Mouse (Mus musculus) heart, postnatal 10 days (tissue): Measurements from ENCODE around the gene Olfr933. TPM values are rescaled to one million over a fixed set of nuclear protein-coding genes. Genes with fewer than 3 reads are reported as not detected.

Experiments
- DNase-seq, 2 experiments: peaks; one replicate each; pipeline ENCODE4 v3.0.0; 2021
- intact Hi-C: fragments of 180-260 bp; cut with DNase I; formaldehyde crosslinking; loops from one replicate; pipeline ENCODE4 v1.15.1; 2025
- total RNA-seq, 2 experiments: library from RNA; stranded (reverse); gene quantifications; 2 replicates each; pipeline ENCODE4 v1.2.3; 2021

Gene Olfr933
- not detected for total RNA-seq

- intact Hi-C loops, result no loop called here
- no peak for DNase-seq
These were observed at the start of gene Olfr933 for GRCm38 (mm10) chr9:38972013-38972412. Gene Olfr933 (plus strand): TSS chr9:38972313.

DNA sequence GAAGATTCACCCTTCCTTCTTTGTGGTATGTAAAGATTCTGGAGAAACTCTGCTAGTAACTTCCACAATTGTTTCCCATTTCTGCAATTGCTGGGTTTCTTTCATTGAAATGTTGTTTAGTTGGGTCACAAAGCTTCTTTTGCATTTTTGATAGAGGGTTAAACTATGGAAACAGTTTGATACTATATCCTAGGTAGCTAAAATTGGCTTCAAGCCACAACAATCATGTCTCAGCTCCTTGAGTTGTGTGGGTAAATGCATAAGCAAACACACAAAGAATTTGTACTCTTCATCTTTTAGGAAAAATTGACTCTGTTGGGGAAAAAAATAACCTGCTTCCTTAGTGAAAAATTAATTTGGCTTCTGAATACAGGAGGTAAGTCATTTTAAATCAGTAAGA, 42.6 kb upstream of the Olfr933 start, which contains the start of gene Olfr930:
Gene Olfr930, plus strand, starts transcription at position 301 of the 400 bp plus-strand sequence.
- intact Hi-C loops, result no loop called here
- DNase-seq, result no peak

DNA sequence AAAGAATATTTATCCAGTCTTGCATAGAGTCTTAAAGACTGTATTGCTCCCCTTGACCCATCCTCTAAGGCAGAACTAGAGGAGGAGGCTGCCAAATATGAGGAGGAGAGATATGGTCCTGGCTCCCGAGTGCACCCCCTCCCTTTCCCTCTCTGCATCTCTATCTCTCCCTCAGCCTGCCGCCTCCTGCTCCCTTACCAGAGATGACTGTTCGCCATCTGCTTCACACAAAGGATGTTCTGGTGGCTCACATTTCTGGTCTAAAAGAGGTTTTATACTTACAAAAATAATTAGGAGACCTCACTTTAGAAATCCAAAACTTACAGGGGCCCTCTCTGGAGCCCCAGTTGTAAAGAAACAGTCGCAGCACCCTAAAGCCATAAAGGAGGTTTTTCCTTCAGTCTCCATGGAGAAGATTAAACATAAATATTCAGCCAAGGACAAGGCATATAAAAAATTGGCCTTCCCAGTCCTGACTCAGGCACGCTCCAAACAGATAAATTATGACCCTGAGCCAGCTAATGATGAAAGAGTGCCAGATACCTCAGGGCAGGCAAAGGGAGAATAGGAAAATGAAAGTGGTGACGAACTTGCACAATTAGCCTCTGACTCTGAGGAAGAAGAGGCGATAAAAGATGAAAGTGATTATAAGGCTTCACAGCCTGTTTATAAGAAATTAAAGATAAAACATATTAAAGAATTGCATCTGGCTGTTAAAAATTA, 18.6 kb upstream of the Olfr933 start:
- peak; percentile 7 to 13 for DNase-seq
- intact Hi-C loops, result no loop called here

DNA sequence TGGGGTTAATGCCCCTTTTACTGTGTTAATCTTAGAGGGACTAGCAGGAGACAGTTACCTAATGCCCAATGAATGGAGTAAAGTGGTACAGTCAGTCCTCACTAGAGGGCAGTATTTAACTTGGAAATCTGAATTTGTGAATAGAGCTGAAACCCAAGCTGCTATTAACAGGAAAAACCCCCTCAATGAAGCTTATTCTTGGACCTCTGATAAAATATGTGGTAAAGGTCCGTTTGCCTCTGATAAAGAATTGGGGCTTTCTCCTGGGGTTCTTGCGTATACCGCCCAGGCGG, 18.0 kb upstream of the Olfr933 start:
- intact Hi-C loops, result no loop called here
- DNase-seq, result peak; percentile 5 to 16

DNA sequence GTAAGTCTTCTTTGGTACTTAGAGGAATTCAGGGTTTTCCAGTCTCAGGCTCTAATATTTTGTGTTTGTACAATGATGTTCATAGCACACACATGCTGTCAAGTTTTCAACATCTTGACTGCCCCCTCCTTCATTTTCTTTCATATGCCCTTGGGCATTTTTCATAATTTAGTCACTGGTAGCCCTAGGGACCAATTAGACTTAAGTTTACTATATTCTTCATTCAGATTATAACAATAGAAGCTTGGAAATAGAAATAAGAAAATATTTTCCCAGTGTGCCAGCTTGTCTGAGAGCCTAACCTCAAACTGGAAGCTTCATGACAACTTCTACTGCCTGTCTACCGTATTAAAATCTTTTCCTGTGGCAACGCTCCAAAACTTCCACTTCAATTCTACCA, 16.1 kb downstream of the Olfr933 start, which contains the start of gene Olfr934:
Gene Olfr934, minus strand, starts transcription at position 101 of the 400 bp plus-strand sequence.
- intact Hi-C loops, result no loop called here
- DNase-seq, result no peak

DNA sequence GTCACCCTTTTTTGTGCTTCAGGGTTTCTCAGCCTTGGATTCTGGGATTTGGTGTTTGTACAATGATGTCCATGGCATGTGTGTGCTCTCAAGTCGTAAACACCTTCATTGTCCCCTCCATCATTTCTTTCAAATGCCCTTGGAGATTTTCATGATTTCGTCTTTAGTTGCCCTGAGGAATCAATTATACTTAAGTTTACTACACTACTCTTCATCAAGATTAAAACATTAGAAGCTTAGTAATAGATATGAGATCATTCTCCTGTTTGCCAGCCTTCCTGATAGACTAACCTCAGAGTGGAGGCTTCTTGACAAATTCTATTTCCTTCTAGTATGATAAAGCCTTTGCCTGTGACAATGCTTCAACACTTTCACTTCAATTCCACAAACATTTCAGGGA, 27.5 kb downstream of the Olfr933 start, which contains the start of gene Olfr935:
Gene Olfr935, minus strand, starts transcription at position 101 of the 400 bp plus-strand sequence.
- intact Hi-C loops, result no loop called here
- no peak for DNase-seq

DNA sequence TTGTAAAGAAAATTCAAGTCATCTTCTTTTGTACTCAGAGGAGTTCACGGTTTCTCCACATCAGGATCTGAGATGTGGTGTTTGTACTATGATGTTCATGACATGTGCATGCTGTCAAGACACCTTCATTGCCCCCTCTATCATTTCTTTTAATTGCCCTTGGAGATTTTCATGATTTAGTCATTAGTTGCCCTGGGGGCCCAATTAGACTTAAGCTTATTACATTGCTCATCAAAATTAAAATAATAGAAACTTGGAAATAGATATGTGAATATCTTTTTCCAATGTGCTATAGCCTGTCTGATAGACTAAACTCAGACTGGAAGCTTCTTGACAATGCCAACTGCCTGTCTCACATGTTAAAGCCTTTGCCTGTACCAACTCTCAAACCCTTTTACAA, 51.2 kb downstream of the Olfr933 start, which contains the start of gene Olfr146:
Gene Olfr146, minus strand, starts transcription at position 101 of the 400 bp plus-strand sequence.
- intact Hi-C loops, result no loop called here
- no peak for DNase-seq

Other genes starting within 250 kb of the Olfr933 start
- under 1 TPM; 0.07 to 0.12 TPM for gene Olfr920, start 220.0 kb upstream of the Olfr933 start, total RNA-seq
- not detected for gene Olfr921, start 199.2 kb upstream of the Olfr933 start, total RNA-seq
- gene Olfr922, start 157.7 kb upstream of the Olfr933 start, total RNA-seq, result not detected
- gene Olfr923, start 145.8 kb upstream of the Olfr933 start, total RNA-seq, result not detected
- gene Olfr924, start 127.9 kb upstream of the Olfr933 start, total RNA-seq, result not detected
- not detected for gene Olfr26, start 117.3 kb upstream of the Olfr933 start, total RNA-seq
- gene Olfr926, start 95.2 kb upstream of the Olfr933 start, total RNA-seq, result not detected
- not detected for gene Olfr930, start 42.5 kb upstream of the Olfr933 start, total RNA-seq
- not detected for gene Olfr934, start 16.0 kb downstream of the Olfr933 start, total RNA-seq
- not detected for gene Olfr935, start 27.4 kb downstream of the Olfr933 start, total RNA-seq
- gene Olfr146, start 51.1 kb downstream of the Olfr933 start, total RNA-seq, result not detected
- not detected for gene Olfr937, start 92.6 kb downstream of the Olfr933 start, total RNA-seq
- not detected for gene Olfr938, start 106.6 kb downstream of the Olfr933 start, total RNA-seq
- gene Olfr27, start 155.8 kb downstream of the Olfr933 start, total RNA-seq, result not detected
- not detected for gene Olfr943, start 194.0 kb downstream of the Olfr933 start, total RNA-seq
- gene Olfr944, start 229.6 kb downstream of the Olfr933 start, total RNA-seq, result not detected